Mouse (Mus musculus): ENCODE measurements around the gene Chst1. TPM values are rescaled to one million over a fixed set of nuclear protein-coding genes. Genes with fewer than 3 reads are reported as not detected.

Gene Chst1
- 1 to 10 TPM; 3.3 to 4.1 TPM for total RNA-seq (2021)

DNA sequence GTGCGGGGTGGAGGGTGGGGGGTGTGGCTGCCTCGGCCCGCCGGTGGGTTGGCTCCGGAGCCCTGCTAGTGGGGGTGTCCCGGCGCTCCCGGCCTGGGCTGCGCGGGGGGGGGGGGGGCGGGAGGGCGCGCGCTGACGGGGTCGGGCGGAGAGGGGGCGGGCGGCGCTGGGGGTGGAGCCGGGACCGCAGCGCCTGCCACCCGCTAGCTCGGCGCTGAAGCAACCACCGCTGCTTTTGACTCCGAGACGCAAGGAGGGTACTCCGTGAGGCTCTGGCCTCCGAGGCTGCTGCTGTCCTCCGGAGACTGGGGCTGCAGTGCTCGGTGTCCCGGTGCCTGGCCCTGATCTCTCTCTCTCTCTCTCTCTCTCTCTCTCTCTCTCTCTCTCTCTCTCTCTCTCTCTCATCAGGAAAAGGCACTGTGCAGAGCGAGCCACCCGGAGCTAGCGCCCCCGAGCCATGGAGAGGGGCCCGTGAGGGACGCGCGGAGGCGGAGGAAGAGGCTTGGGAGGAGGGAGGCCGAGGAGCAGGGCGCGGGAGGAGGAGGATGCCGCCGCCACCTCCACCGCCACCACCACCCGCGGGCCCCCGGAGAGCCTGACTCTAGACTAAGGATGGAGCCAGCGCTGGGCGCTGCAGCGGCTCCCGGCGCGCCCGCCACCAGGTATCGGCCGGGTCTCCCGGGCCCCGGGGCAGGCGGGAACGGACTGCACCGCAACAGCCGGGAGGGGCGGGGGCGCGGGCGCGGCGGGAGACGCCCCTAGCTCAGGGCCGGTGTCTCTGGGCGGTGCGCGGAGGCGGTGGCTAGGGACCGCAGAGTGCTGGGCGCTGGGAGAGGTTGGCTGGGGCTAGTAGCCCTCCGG is at the start of gene Chst1:
Gene Chst1 (plus strand): TSS at position 221 of the 861 bp plus-strand sequence.
- DNase-seq (ENCODE audit: low spot score): no peak
- intact Hi-C loops (cut with DNase I): loop anchor here (5.0 kb wide), 1 partner anchor 72 kb away; no protein-coding TSS in a partner anchor

DNA sequence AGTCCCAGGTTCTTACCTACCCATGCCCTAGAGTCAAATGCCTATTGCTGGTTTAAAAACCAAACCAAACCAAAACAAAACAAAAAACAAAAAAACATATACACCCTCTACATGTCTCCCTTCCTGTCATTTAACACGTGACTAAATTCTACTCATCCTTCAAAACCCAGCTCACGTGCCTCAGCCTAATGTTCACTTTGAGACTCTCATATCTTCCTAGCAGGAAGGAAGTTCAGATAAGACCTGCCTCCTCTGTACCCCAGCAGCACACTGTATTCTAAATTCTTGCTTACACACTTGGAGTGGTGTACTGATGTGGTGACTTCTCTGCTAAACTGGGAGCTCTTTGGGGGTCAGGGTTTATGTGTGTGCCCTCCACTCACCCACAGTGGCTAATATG is 49.5 kb upstream of the Chst1 start:
- no peak for DNase-seq (ENCODE audit: low spot score)
- intact Hi-C loops (cut with DNase I): no loop called here

DNA sequence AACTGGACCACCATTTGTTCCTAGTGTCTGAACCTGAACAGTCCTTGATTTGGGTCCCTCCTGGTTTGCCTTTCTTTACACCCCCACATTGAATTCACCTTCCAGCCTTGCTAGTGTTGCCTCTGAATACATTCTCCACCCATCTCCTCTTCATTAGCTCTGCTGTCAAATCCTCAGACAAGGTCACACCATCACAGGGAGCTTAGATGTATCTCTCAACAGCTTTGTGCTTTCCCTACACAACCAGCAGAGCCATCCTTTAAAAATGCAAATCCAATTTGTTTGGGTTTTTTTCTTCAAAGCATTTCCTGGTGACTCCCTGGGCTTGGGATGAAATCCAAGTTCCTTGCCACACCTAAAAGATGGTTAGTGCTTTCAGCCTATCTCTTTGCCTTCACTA is 45.0 kb upstream of the Chst1 start:
- intact Hi-C loops (cut with DNase I): no loop called here

DNA sequence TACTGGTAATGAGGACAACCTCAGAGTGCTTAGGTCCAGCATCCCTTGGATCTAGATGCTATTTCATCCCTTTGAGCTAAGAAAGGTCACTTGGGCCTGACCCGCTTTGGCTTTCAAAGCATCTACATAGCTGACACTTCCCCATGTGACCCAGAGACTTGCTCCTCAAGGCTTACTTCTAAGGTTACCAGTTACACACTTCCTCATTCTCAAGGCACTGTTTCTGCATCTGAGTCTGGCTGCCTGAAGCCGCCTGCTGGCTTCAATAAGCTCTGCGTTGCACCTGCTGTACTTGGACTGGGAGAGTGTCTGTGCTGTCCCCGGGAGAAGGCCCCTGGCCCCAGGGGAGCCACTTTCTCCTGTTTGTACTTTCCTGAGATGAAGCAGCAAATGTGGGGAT is 36.6 kb upstream of the Chst1 start:
- no peak for DNase-seq (ENCODE audit: low spot score)
- intact Hi-C loops (cut with DNase I): no loop called here

More for the DNA sequence above, 45.0 kb upstream of the Chst1 start:
- no peak for DNase-seq (ENCODE audit: low spot score)

DNA sequence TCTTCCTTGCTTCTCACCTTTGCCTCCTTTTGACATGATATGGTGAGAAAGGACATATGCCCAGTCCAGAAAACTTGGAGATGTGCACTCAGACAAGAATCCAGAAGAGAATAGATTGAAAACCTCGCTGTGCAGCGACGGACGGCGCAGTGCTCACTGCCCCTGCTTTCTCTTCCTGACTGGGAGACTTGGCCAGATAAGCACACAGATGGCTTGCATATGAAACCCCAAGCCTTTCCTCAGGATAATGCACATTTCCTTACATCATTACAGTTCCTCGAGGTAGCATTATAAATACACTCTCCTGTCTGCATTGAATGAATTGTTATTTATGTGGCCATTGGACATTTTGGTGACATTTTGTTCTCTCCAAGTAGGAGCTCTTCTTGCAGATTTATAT is 28.9 kb upstream of the Chst1 start:
- no peak for DNase-seq (ENCODE audit: low spot score)

DNA sequence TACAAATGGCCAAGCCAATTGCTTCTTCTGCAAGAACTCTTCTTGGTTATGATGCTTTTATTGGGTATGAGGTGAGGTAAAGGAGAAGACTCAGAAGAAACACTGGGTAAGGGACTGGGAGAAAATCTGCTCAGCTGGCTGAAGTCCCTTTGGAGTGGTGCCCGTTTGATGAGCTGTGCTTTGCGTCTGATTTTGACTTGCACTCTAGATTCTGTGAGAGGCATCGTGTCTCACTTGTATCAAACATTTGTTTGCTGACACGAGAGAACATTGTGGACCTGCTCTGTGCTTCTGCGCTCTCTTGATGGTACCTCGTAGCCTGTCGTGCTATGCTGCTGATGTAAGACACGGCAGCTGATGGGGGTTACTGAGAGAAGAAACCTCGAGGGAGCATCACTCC is 21.7 kb upstream of the Chst1 start:
- intact Hi-C loops (cut with DNase I): no loop called here
- no peak for DNase-seq (ENCODE audit: low spot score)

More for the DNA sequence above, 28.9 kb upstream of the Chst1 start:
- intact Hi-C loops (cut with DNase I): no loop called here

DNA sequence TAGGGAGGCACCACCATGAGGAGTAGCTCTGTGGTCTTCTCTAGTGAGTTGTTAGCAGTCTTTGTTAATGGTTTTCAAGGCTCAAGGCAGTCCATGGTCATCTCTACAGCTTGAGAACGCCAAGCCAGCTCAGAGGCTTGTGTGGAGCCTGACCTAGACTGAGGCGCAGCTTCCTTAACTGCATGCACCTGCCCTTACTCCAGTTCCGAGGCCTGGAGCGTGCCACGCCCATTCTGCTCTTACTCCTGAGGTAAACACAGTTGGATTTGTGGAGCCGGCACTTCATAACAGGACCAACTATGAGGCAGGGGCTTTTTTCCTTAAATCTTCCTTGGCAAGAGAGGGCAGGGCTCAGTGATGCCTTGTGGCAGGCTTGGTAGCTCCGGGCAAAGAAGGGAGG is 18.2 kb upstream of the Chst1 start:
- DNase-seq (ENCODE audit: low spot score): no peak
- intact Hi-C loops (cut with DNase I): no loop called here

DNA sequence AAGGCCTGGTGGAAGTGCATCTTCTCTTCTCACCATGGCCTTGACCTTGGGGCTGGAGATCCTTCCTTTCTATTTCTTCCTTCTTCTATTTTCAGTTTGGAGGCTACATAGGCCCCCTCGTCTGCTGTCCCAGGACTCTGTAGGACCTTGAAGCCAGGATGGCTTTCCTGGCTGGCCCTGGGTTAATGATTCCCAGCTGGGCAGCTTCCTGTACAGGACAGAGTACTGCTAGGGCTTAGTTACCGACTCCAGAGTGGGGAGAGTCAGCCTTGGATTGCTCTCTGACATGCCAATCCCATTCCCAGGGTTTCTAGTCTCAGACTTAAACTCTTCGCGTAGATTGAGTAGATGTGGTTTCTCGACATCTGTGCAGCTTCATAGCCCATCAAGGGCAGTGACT is 16.9 kb upstream of the Chst1 start:
- no peak for DNase-seq (ENCODE audit: low spot score)
- intact Hi-C loops (cut with DNase I): no loop called here

DNA sequence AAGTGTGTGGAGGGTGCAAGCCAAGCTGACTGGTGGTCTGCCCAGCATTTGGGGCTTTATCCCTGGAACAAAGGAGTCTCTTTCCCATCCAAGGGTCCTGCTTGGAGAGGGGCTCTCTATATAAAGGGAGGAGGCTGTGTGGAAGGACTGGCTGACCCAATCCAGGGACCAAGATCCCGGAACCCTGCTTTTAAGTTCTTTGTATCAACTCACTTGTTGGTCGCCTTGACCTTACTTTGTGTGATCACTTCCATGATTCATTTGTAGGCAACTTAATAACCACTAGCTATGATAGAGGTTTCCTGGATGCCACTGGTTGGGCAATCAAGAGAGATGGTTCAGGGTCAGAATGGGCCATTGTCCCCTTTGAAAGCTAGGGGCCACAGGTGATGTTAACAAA is 11.7 kb upstream of the Chst1 start:
- intact Hi-C loops (cut with DNase I): no loop called here
- DNase-seq (ENCODE audit: low spot score): no peak

DNA sequence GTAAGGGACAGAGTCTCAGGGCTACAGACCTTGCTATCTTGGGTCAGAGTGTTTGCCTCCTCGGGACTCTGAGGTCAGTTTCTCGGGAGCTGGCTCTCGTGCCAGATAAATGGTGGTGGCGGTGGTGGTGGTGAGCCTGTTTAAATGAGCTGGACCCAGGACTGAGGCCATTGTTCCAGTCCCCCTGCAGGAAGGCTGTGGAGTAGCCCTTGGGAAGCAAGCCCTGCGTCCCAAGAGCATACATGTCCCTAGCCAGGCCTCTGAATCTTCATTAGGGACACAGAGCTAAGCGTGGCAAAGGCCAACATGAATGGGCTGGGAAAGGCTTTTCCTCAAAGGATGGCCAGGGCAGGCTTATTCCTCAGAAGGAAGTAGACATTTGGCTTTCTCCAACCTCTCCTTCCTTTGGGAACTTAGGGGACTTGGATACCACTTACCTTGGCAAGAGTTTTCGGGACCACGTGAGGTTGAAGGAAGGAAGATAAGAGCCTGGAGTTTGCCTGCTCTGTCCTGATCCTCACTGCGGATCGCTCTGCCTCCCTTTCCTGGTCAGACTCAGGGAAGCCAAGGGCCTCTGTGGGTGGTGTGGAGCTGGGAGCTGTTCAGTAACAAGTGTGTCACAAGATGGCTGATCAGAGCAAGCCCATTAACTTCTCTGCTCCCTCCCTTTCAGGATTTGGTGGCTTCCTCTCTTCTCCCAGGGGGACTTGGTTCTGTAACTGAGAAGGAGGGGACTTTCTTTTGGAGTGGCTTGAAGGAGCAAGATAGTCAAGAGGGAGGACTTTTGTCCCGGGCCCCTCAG is 4.4 kb upstream of the Chst1 start:
- no peak for DNase-seq (ENCODE audit: low spot score)
- intact Hi-C loops (cut with DNase I): no loop called here

DNA sequence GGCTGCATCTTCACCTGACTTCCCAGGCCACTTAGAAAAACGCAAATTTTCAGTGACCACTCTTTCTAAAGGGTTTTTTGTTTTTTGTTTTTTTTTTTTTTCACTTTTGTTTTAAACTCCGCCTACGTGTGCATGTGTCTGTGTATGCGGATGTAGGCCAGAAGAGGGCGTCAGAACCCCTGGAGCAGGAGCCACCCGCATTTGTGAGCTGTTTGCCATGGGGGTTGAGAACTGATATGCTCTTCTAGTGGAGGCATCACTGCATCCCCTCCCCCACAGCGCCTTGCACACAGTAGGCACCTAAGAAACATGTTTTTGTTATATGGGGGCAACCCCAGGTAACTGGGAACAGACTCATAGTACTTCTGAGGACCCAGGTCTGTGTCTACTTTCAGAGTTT is 2.2 kb upstream of the Chst1 start:
- intact Hi-C loops (cut with DNase I): no loop called here
- no peak for DNase-seq (ENCODE audit: low spot score)

DNA sequence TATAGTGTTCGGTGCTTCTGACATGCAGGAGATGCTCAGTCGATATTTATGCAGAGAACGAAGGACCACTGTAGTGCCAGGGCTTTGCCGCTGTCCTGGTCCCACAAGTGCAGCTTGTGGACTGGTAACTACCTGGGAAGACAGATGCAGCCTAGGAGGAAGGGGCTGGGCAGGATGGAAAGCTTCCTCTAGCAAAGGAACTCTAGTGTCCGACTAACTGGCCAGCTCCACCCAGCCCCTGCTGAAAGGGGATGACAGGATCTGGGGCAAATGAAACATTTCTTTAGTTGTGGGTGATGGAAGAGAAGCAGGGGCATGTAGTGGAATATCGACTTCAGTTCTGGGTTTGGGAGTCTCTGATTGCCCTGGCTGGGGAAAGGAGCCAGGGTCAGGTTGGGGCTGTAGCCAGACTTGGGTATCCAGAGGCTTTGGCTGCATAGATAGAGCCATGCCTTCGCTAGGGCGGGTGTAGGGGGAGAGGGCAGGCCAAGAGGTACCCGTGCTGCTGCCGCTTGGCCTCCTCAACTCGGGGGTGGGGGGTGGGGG is 493 bp upstream of the Chst1 start:
- intact Hi-C loops (cut with DNase I): no loop called here
- DNase-seq (ENCODE audit: low spot score): no peak

DNA sequence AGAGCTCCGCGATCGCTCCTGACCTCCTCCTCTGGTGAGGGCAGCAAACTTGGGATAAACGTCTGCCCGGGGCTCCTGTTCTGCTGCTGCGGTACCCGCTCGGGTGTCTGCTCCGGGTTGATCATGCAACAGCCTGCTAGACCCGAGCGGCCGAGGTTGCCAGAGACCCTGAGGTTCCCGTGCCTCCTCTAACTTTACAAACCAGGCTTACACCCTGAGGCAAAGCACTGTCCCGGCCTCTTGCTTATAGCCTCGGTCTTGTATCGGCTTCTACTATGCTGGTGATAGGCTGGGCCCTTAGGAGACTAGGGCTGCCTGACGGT is 802 bp downstream of the Chst1 start:
- intact Hi-C loops (cut with DNase I): loop anchor here (5.0 kb wide), 1 partner anchor 73 kb away; no protein-coding TSS in a partner anchor
- DNase-seq (ENCODE audit: low spot score): no peak

DNA sequence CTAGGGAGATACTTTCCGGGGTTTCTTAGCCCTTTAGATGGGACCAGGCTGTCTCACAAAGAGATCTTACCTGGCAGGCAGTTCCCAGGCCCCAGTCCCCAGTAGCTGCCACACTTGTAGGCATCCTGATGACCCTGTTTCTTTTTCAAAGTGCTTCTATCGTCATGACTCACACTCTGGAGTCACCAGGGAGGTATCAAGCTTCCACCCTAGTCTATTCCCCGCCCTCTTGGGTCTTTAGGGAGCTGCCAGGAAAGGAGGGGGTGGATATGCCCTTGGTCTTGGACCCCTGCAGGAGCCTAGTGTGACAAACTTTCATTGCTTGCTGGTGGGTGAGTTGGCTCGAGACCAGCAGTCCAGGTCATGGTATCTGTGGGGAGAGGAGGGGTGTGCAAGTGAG is 1.7 kb downstream of the Chst1 start:
- intact Hi-C loops (cut with DNase I): loop anchor here (5.0 kb wide), 1 partner anchor 74 kb away; no protein-coding TSS in a partner anchor
- no peak for DNase-seq (ENCODE audit: low spot score)

DNA sequence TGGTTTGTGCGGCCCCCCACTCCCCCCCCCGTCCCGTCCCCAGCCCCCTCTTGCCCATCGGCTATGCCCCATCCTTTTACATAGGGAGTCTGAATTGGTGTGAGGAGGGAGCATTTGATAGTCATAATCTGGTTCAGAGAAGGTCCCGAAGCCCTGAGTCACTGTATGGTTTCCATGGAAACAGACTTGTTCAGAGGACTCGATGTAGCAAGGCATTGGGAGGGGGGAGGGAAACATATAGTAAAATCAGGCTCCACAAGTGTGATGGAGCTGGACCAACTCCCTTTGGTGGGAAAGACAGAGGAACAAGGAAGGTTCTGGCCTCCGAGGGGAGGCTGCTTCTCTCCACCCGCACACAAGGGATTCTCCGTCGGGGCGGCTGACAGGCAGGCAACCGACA is 2.6 kb downstream of the Chst1 start:
- intact Hi-C loops (cut with DNase I): loop anchor here (5.0 kb wide), 1 partner anchor 75 kb away; no protein-coding TSS in a partner anchor
- no peak for DNase-seq (ENCODE audit: low spot score)

DNA sequence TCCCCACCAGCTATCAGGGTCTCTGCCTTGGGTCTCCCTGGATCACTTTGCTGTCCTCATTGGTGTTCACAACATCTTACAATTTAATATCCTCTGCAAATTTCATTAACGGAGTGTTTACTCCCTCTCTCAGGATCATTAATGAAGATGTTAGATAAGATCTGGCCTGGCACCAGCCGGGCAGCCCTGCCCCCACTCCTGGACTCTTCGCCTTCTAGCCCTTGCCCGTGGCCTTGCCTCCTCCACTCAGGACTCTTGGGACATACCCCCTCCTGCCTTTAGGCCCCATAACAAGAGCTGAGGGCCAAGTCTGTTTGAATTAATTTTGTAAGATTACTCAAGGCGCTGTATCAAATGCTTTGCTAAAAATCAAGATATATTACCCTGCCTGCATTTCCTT is 4.1 kb downstream of the Chst1 start:
- intact Hi-C loops (cut with DNase I): loop anchor here (5.0 kb wide), 1 partner anchor 76 kb away; no protein-coding TSS in a partner anchor
- no peak for DNase-seq (ENCODE audit: low spot score)

DNA sequence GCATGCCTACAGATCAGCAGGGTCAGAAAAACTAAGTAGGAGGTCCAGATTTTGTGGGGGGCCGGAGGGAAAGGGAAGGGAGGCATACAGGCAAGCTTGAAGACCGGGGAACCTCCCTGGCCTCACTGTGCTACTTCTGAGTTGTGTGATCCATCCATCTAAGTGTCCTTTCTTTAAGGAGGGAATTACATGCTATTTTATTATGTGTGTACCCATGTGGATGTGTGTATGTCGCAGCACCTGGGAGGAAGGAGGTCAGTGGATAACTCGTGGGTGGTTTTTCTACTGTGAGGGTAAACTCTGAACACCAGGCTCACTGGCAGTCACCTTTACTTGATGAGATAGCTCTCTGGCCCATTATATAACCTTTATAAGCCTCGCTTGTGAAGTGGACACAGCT is 5.1 kb downstream of the Chst1 start:
- no peak for DNase-seq (ENCODE audit: low spot score)
- intact Hi-C loops (cut with DNase I): loop anchor here (5.0 kb wide), 1 partner anchor 77 kb away; no protein-coding TSS in a partner anchor

DNA sequence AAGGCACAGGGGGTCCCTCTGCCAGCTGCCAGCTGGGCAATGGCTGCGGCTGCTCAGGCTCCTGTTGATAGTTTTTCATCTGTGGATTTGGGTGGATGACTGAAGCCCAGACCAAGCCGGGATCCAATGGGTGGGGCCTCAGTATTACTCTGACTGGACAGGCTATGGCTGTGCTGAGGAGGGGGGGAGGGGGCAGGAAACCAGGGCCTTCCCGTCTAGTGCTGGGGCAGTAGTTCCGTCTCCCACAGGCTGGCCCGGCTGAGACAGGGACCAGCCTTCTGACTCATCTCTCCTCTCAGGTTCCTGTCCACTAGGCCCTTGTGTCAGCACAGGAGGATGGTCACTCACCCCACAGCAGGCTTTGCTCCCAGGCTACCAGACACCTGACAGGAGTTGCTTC is 6.5 kb downstream of the Chst1 start:
- intact Hi-C loops (cut with DNase I): no loop called here
- DNase-seq (ENCODE audit: low spot score): no peak

DNA sequence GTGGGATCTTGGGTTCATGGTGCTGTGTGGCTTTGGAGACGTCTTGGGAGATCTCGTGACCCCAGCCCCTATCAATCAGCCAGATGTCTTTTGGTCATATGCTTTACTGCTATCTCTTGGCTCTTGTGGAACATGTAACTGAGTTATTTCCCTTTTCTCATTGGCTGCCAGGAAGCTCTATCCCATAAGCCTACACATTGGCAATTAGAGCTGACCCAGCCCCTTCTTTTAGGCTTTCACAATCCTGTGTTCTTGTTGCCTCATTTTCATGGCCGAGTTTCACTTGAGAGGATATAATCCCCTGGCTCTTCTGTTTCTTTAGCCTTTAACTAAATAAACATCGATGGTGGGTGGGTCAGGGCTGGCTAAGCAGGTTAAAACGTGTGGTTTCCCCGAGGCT is 7.6 kb downstream of the Chst1 start:
- intact Hi-C loops (cut with DNase I): no loop called here
- no peak for DNase-seq (ENCODE audit: low spot score)

DNA sequence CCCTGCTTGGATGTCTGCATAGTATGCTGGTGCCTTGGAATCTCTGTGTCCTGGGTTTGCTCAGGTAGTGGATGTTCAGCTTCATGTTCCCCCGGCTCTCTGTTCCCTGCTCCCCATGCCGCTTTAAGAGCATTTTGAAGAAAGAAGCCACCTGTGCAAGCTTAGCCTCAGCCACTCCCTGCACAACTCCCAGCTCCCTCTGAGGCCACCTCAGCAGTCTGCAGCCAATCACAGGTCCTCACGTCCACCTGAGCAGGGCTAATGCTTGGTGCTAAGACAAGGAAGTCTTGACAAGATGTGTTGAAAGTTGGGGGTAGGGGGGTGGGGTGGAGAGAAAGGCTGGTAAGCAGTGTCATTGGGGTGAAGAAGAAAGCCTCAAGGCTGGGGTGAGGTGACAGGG is 8.1 kb downstream of the Chst1 start:
- intact Hi-C loops (cut with DNase I): no loop called here
- no peak for DNase-seq (ENCODE audit: low spot score)

Measured in heart, postnatal 25 days (tissue).